Mouse (Mus musculus) right cerebral cortex, postnatal 14 days (tissue): Measurements from ENCODE around the gene Ift81.

Source experiments
- DNase-seq: peaks from one replicate; pipeline ENCODE4 v3.0.0; 2022

Gene Ift81

GRCm38 (mm10) chr5:122512011-122512410 is 102.3 kb downstream of the Ift81 start:
- DNase-seq: no peak

GRCm38 (mm10) chr5:122511405-122511804 is 102.9 kb downstream of the Ift81 start:
- no peak for DNase-seq

GRCm38 (mm10) chr5:122510651-122511157 is 103.6 kb downstream of the Ift81 start:
- DNase-seq: no peak

GRCm38 (mm10) chr5:122509608-122510007 is 104.7 kb downstream of the Ift81 start:
- no peak for DNase-seq

- no peak for DNase-seq
These were observed 105.4 kb downstream of the Ift81 start for GRCm38 (mm10) chr5:122508861-122509306.

GRCm38 (mm10) chr5:122507396-122507795 is 106.9 kb downstream of the Ift81 start:
- DNase-seq: no peak

GRCm38 (mm10) chr5:122506462-122506861 is 107.9 kb downstream of the Ift81 start:
- no peak for DNase-seq

- no peak for DNase-seq
These were observed 108.8 kb downstream of the Ift81 start for GRCm38 (mm10) chr5:122505554-122505953.

GRCm38 (mm10) chr5:122503760-122504119 is 110.6 kb downstream of the Ift81 start:
- DNase-seq: no peak

- DNase-seq: no peak
These were observed 111.1 kb downstream of the Ift81 start for GRCm38 (mm10) chr5:122503015-122503759.

GRCm38 (mm10) chr5:122502077-122502941 is 112.0 kb downstream of the Ift81 start, which contains the start of gene Atp2a2:
TSS of gene Atp2a2 (minus strand) at chr5:122502225.
- peak; percentile 91 for DNase-seq

GRCm38 (mm10) chr5:122501101-122502076 is 112.9 kb downstream of the Ift81 start:
- peak; percentile 63 for DNase-seq

GRCm38 (mm10) chr5:122500563-122500962 is 113.8 kb downstream of the Ift81 start:
- no peak for DNase-seq
